10 mouse cellular contexts compared by ENCODE assay signal in the genomic region with DNA sequence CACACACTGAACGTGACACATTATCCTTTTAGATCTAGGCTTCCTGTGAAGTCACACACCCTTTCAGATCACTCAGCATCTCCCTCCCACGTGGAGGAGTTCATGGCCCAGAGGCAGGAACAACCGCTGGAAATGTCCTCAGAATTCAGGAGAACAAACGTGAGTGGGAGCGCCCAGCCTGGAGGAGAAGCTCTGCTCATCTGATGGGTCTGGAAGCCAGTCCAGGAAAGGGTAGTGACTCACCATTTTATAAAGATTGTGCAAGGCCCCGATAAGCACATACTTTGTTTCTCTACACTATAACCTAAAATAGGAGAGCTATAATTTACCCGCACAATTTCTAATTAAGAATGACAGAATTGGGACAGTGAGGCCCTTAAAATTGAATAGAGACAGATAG. TPM values are rescaled to one million over a fixed set of nuclear protein-coding genes. Genes with fewer than 3 reads are reported as not detected.
DNase-seq lines count a peak whose midpoint lies in the region; ATAC-seq and TF ChIP-seq lines count a peak whose summit lies in the region.
"Had no signal": no experiment of that assay in that cellular context is flagged by ENCODE, and none has a peak within 500 bp of the region (broad histone marks: within the 10 kb centered on the region; RNA-seq: fewer than 3 reads in every experiment).

No protein-coding gene starts in this region.

- 57% methylated on average over 7 of the region's 7 CpGs for WGBS in forebrain, embryonic 15.5 days
- WGBS in forebrain, embryonic 13.5 days = 69% methylated on average over 7 of the region's 7 CpGs

- H3K4me1 ChIP-seq in forebrain, embryonic 15.5 days = peaks cover 20% of the 10 kb centered on the region
- H3K4me1 ChIP-seq in forebrain, embryonic 13.5 days = peaks cover 33% of the 10 kb centered on the region

- H3K4me3 ChIP-seq in forebrain, embryonic 15.5 days = no peak overlapping the region
- H3K4me3 ChIP-seq in forebrain, embryonic 13.5 days = no peak overlapping the region
- no peak overlapping the region for H3K4me3 ChIP-seq in myocyte

- ATAC-seq in forebrain, embryonic 15.5 days (replicated peaks) = no peak
- ATAC-seq in forebrain, embryonic 13.5 days = no peak
- ATAC-seq: intestine, embryonic 16.5 days had no signal

- peak; percentile 18 for DNase-seq in lung, postnatal 36 days
- no peak for DNase-seq in lung, postnatal 10 days
- DNase-seq in brain, embryonic 14.5 days (ENCODE audit: low read depth) = peak; percentile 9
- DNase-seq in embryo, embryonic 10 days (ENCODE audit: low spot score) = no peak
- no peak for DNase-seq in cerebellum, postnatal 36 days
- DNase-seq: cerebellum, adult 11 months had no signal

- no peaks in the 10 kb centered on the region for H3K9me3 ChIP-seq in forebrain, embryonic 15.5 days
- no peaks in the 10 kb centered on the region for H3K9me3 ChIP-seq in forebrain, embryonic 13.5 days (replicated peaks)

- H3K9ac ChIP-seq in forebrain, embryonic 15.5 days (replicated peaks) = no peak overlapping the region
- H3K9ac ChIP-seq in forebrain, embryonic 13.5 days = no peak overlapping the region

- H3K36me3 ChIP-seq in forebrain, embryonic 15.5 days = no peaks in the 10 kb centered on the region
- no peaks in the 10 kb centered on the region for H3K36me3 ChIP-seq in forebrain, embryonic 13.5 days (ENCODE audit: poor library complexity, severe bottlenecking)
- no peaks in the 10 kb centered on the region for H3K36me3 ChIP-seq in myocyte (ENCODE audit: control insufficient read depth, insufficient read depth)

- H3K79me2 ChIP-seq in myocyte (ENCODE audit: control insufficient read depth, insufficient read depth) = no peaks in the 10 kb centered on the region

- no peaks in the 10 kb centered on the region for H3K27me3 ChIP-seq in forebrain, embryonic 15.5 days
- no peaks in the 10 kb centered on the region for H3K27me3 ChIP-seq in forebrain, embryonic 13.5 days
- H3K27me3 ChIP-seq in myocyte (ENCODE audit: control insufficient read depth, insufficient read depth, insufficient read length) = no peaks in the 10 kb centered on the region

- H3K27ac ChIP-seq in forebrain, embryonic 15.5 days (replicated peaks) = peak overlapping the region; percentile 47; the same call in 1 of the 2 replicates
- no peak overlapping the region; the same call in 1 of the 2 replicates for H3K27ac ChIP-seq in forebrain, embryonic 13.5 days

- TF ChIP-seq POLR2A in brain, embryonic 14.5 days (IDR thresholded peaks at IDR 0.05; ENCODE audit: borderline replicate concordance, extremely low read depth, insufficient read depth, insufficient read length, poor library complexity, severe bottlenecking) = no peak
- no peak for TF ChIP-seq POLR2A in myocyte (IDR thresholded peaks at IDR 0.05; ENCODE audit: insufficient read length, low read depth)

- H3ac ChIP-seq in myocyte (ENCODE audit: control insufficient read depth, insufficient read length) = no peak overlapping the region

- H3K4me2 ChIP-seq in forebrain, embryonic 15.5 days (replicated peaks) = no peak overlapping the region
- H3K4me2 ChIP-seq in forebrain, embryonic 13.5 days = no peak overlapping the region
- H3K4me2 ChIP-seq in myocyte (ENCODE audit: low read depth) = no peak overlapping the region

- no peak for TF ChIP-seq CTCF in brain, embryonic 14.5 days (IDR thresholded peaks at IDR 0.05; ENCODE audit: borderline replicate concordance, extremely low read depth, insufficient read depth, insufficient read length)

TF ChIP-seq in myocyte, 11 proteins besides CTCF, POLR2A, EP300 and RAD21:
- TF ChIP-seq USF1 (IDR thresholded peaks at IDR 0.05; ENCODE audit: low read depth) (no peak), CEBPB (IDR thresholded peaks at IDR 0.05; ENCODE audit: insufficient read depth, poor library complexity, severe bottlenecking) (peak; percentile 71)
TF ChIP-seq in myocyte: peak in this region for 1.

RNA-seq across cellular contexts. Expression of a gene that starts 24.1 kb away (rescaled TPM):
- polyA plus RNA-seq in forebrain, embryonic 15.5 days (2015; fragmentation: Nextera tagmentation; extraction: Ambion mirVana) = 24.7 and 25.1 TPM in 2 replicates
- 22.1 and 22.8 TPM in 2 replicates for polyA plus RNA-seq in forebrain, embryonic 13.5 days (2015; fragmentation: Nextera tagmentation; extraction: Ambion mirVana)
- 11.7 and 13.9 TPM in 2 replicates for polyA plus RNA-seq in brain, embryonic 14.5 days (2012; rRNA removed)
- polyA plus RNA-seq in myocyte (2012; fragmentation: generic; extraction: Trizol) = 0.11 TPM

Comparison
In these comparisons a context has a peak if more than half of its experiments do, and no peak if none do; other contexts are left out.
1. DNase-seq: peak in lung, postnatal 36 days (single experiment) and brain, embryonic 14.5 days (single experiment); none in lung, postnatal 10 days (single experiment), embryo, embryonic 10 days (single experiment) and cerebellum, postnatal 36 days (0 of 2).
2. RNA of a gene that starts 24.1 kb away (polyA plus RNA-seq): 24.7 to 25.1 TPM in forebrain, embryonic 15.5 days, 22.1 to 22.8 TPM in forebrain, embryonic 13.5 days and 11.7 to 13.9 TPM in brain, embryonic 14.5 days; 0.11 TPM in myocyte (single experiment); every median in the first group is over 10 times any median in the second.